Mouse (Mus musculus): ENCODE results near the gene Arid1a. TPM values are rescaled to one million over a fixed set of nuclear protein-coding genes. Genes with fewer than 3 reads are reported as not detected.

Gene Arid1a
- 10 to 100 TPM; 83.2 to 88.6 TPM for total RNA-seq (2021)
- long read RNA-seq, experiment 1, full-length matches to known transcripts: 5 of 67 reads
- long read RNA-seq, experiment 1, partial matches to known transcripts: 45 of 67 reads
- long read RNA-seq, experiment 1, other reads (novel, unspliced or antisense): 17 of 67 reads
- long read RNA-seq, experiment 2, partial matches to known transcripts: 42 of 69 reads
- long read RNA-seq, experiment 2, other reads (novel, unspliced or antisense): 27 of 69 reads

GRCm38 (mm10) chr4:133756514-133757268 is at the start of gene Arid1a:
Gene Arid1a (minus strand): TSS chr4:133756769.
- TF ChIP-seq CTCF (conservative IDR thresholded peaks at IDR 0.05): no peak
- H3K27ac ChIP-seq: peak within 1 kb of the TSS; percentile 95
- H3K4me3 ChIP-seq: peak within 1 kb of the TSS; percentile 60

GRCm38 (mm10) chr4:133804401-133805263 is 48.1 kb upstream of the Arid1a start:
- no peak overlapping the region for H3K4me3 ChIP-seq
- no peak for TF ChIP-seq CTCF (conservative IDR thresholded peaks at IDR 0.05)
- no peak for DNase-seq (ENCODE audit: low spot score in 2 of 2)
- no peak overlapping the region for H3K27ac ChIP-seq

More at GRCm38 (mm10) chr4:133756514-133757268, at the start of gene Arid1a:
- peak; percentile 91 to 95 for DNase-seq (ENCODE audit: low spot score in 2 of 2)

- no peak for TF ChIP-seq CTCF (conservative IDR thresholded peaks at IDR 0.05)
- H3K4me3 ChIP-seq: no peak overlapping the region
- no peak overlapping the region for H3K27ac ChIP-seq
- DNase-seq (ENCODE audit: low spot score in 2 of 2): no peak
These were observed 44.0 kb upstream of the Arid1a start for GRCm38 (mm10) chr4:133800589-133800988.

DNA sequence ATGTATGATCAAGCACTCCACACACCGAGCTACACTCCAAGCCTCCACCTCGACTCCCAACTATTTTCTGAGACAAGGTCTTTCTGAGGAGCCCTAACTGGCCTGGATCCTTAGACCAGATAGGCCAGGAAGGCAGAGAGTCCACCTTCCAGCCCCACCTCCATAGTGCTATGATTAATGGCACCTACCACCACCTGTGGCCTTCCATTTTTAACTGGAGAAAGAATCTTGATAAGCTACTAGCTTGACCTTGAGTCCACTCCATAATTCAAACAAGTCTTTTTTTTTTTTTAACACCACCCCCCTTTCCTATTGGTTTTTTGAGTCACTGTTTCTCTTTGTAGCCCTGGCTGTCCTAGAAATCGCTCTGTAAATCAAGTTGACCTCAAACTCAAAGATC is 36.7 kb upstream of the Arid1a start:
- no peak for TF ChIP-seq CTCF (conservative IDR thresholded peaks at IDR 0.05)
- H3K27ac ChIP-seq: no peak overlapping the region
- no peak for DNase-seq (ENCODE audit: low spot score in 2 of 2)
- H3K4me3 ChIP-seq: no peak overlapping the region

GRCm38 (mm10) chr4:133774570-133775554 is 18.3 kb upstream of the Arid1a start:
- DNase-seq (ENCODE audit: low spot score in 2 of 2): peak; percentile 62 to 71
- H3K27ac ChIP-seq: no peak overlapping the region
- no peak overlapping the region; the same call in 1 of the 2 replicates for H3K4me3 ChIP-seq
- peak; percentile 77 for TF ChIP-seq CTCF (conservative IDR thresholded peaks at IDR 0.05)

DNA sequence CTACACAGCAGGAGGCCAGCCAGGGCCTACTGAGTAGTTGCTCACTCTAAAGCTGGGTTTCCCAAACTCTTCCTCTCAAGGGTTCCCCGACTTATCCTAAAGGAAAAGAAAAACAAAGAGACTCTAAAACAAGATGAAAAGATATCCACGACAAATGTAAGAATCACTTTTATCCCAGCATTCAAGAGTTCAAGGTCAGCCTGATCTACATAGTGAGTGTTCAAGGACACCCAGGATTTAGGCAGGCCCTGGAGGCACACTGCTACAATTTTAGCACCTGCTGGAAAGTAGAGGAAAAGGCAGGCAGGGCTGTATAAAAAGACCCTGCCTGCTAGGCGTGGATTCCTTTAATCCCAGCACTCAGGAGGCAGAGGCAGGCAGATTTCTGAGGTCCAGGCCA is 12.6 kb upstream of the Arid1a start:
- no peak for TF ChIP-seq CTCF (conservative IDR thresholded peaks at IDR 0.05)
- H3K27ac ChIP-seq: no peak overlapping the region

DNA sequence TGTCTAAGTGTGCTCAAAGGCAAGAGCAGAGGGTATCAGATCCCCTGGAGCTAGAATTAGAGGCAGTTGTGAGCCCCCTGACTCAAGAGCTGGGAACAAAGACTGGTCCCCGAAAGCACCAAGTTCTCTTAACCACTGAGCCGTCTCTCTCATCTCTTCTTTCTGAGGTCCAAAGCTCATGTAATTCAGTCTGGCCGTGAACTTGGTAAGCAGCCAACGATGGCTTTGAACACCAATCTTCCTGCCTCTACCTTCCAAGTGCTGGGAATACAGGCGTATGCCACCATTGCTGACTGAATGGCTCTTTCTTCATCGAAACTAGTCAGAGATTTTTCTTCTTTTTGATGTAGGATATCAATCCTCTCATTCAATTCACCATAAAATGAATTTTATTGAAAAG is 6.5 kb upstream of the Arid1a start:
- TF ChIP-seq CTCF (conservative IDR thresholded peaks at IDR 0.05): no peak
- H3K4me3 ChIP-seq: no peak overlapping the region
- DNase-seq (ENCODE audit: low spot score in 2 of 2): no peak
- no peak overlapping the region for H3K27ac ChIP-seq

More for the DNA sequence above, 12.6 kb upstream of the Arid1a start:
- no peak overlapping the region for H3K4me3 ChIP-seq
- DNase-seq (ENCODE audit: low spot score in 2 of 2): no peak

DNA sequence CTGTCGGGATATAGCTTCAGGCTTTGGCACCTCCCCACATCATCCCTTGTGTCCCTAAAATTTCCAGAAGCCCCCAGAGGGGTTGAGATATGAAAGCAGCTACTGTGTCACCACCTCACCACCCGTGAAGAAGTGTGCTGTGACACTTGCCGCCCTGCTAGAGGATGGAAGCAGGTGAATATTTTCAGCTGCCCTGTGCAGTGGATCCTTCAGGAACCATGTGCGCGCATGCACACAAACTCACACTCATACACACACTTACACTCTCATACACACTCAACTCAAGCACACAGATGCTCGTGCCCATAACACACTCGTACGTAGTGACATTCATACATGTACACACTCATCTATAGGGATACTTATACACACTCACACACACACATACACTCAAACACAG is 3.1 kb upstream of the Arid1a start:
- Histone ChIP-seq H3K27ac (no peak overlapping the region), H3K4me3 (no peak overlapping the region)
- TF ChIP-seq CTCF (conservative IDR thresholded peaks at IDR 0.05): no peak
- DNase-seq (ENCODE audit: low spot score in 2 of 2): no peak

DNA sequence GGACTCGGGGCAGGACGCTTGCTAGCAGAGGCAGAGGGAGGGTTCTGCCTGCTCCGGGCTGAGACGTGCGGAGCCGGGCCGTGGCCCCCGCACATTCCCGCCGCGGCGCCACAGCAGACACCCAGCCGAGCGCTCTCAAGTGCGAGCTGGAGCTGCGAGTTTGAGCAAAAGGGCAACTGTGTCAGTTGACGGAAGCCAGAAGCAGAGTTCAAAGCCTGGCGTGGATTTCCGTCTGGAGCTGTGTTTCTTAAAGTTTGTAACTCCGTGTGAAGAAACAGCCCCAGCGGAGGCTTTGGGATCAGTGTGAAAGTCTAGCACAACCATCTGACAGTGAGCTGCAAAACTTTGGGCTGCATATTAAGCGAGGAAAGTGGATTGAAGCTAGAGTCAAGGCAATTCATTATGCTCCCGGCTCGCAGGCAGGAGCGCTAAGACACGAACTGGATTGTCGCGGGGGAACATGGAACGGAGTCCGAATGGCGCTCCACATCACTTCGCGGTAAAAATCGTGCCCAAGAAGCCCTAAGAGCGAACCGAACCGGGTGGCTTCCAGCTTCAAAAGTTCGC is 783 bp upstream of the Arid1a start:
- H3K27ac ChIP-seq: peak overlapping the region; percentile 95
- peak; percentile 74 to 88 for DNase-seq (ENCODE audit: low spot score in 2 of 2)
- TF ChIP-seq CTCF (conservative IDR thresholded peaks at IDR 0.05): no peak; the same call in 1 of the 2 replicates
- H3K4me3 ChIP-seq: peak overlapping the region; percentile 60

DNA sequence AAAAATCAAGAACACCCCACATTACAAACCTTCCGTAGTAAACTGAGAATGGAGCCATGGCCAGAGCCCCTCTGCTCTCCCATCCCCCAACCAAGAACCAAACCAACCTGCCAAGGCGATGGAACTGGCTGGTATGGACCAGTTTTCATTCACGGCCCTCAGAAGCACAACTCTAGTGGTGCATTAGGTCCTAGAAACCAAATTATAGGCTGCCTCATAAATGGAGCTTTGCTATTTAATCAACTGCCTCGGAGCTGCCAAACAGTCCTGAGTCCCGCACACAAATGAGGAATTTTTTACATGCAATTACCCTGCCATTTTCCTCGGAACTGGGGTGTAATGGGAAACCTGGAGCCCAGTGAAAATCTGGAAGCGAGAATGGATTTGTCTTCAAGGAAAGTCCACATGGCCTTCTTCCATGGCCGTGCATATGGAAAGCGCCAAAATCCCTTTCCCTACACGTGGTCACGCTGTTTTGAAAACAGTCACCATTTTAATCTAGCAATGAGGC is 653 bp downstream of the Arid1a start:
- H3K27ac ChIP-seq: peak overlapping the region; percentile 95
- H3K4me3 ChIP-seq: peak overlapping the region; percentile 60
- no peak for TF ChIP-seq CTCF (conservative IDR thresholded peaks at IDR 0.05)
- no peak for DNase-seq (ENCODE audit: low spot score in 2 of 2)
